Mouse (Mus musculus) fat pad, adult 2 months (tissue): Measurements from ENCODE around the gene AU022252.

Experiments
- DNase-seq: peaks from one replicate; pipeline ENCODE4 v3.0.0-alpha.2; 2011; ENCODE audit warnings: low read depth, low spot score; ENCODE audit errors: extremely low read depth

Gene AU022252

DNA sequence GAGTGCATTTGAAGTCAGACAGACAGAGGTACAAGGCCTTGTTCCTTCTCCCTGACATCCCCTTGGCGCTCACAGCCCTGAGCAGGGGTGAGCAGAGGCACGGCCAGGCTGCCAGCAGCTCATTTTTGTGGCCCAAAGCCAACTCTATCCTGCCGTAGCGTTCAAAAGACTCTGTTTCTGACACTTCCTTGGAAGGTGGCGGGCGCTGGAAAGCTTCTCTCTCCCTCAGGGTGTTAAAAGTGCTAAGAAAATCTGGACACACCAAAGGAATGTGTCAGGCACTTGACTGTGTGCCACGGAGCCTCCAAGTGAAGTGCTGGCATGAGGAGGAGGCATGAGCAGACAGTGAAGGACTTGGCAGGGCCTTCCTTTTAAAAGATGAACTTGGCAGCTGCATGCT is 13.0 kb upstream of the AU022252 start:
- peak; percentile 89 for DNase-seq

DNA sequence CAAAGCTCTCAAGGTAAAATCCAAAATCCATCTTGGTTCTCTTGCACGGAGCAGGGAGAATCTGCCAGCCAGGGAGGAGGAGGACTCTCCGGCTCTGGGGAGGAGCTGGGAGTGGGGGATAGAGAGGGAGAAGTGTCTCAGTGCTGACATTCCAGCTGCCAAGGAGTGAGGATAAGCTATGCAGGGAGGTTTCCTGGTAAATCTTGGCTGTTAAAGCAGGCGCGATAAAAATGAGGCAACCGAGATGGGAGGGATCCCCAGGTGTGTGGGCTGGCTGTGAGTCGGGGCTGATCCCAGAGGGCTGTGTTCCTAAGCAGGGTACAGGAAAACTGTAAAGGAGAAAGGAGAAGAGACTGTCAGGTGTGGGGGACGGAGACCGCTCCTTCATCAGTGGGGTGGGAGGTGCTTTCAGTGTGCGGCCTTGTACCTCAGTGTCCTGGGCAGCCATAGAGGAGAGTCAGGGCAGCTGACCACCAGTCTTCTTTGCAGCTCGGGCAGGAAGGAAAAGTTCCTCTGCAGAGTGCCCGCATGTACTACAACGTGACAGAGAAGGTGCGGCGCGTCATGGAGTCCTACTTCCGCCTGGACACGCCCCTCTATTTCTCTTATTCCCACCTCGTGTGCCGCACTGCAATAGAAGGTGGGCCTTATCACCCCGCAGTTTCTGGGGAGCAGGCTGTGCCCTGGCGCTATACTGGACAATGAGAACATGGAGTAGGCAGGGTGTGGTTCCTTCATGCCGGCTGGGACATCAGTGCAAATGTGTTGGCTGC is 12.1 kb upstream of the AU022252 start:
- DNase-seq = no peak

DNA sequence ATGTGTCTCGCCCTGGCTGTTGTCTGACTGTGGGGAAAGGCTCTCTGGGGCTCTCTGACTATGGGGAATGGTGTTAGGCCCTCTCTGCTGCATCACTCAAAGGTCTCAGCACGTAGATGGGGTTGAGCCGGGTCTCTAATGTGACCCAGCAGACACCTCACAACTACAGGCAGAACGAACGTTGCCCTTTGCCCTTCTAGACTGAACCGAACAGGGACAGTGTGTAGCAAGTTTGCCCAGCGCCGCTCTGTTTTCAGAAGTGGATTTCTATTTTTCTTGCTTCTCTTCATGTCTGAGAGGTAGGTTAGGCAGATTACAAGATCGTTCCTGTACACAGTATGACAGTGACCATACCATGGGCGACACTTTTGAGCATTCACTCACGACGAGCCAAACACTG is 10.1 kb upstream of the AU022252 start:
- DNase-seq = no peak

DNA sequence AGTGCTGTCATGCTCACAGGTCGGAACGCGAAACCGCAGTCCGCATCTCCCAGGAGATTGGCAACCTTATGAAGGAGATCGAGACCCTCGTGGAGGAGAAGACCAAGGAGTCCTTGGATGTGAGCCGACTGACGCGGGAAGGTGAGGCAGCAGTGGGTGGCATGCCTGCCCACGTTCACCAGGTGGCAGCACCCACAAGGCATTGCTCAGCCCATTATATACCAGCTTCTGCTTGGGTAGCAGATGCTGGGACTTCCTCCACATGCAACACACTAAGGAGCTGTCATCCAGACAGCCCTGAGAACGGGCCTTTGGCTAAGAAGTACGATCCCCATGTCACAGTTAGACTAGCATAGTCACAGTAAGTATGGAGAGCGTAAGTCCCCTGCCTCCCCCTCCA is 9.2 kb upstream of the AU022252 start:
- DNase-seq = no peak

DNA sequence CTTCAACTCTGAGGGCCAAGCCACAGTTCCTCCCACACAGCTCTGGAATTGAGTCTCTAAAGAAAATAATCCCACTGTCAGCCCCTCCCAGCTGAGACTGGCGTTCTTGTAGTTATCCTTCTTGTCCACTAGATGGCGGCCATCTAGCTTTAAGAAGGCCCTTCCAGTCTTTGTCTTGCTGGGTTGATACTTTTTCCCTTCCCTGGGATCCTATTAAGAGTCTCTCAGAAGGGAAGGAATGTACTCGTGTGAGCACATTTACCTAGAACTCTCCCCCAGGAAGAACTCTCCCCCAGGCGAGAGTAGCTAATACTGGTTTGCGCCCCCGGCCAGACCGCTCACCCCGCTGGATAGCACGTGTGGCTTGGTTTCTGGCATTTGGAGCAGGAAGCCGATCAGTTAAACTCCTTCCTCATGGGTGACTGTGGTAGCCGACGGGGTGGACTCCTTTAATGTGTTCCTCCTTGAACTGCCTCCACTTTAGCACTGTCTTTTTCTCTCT is 6.7 kb upstream of the AU022252 start:
- DNase-seq = no peak

DNA sequence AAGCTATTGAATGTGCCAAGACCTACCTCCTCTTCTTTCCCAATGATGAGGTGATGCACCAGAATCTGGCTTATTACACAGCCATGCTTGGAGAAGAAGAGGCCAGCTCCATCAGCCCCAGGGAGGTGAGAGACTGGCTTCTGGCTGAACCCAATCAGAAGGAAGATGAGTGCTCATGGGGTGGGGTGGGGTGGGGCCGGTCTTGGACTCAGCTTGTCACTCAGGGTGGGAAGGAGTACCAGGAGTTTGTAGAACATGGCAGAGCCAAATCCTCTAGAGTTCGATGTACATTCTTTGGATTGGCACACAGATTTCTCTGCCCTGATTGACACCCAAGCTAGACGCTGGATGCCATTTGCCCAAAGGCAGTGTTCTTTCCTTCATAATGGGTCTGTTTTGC is 6.1 kb upstream of the AU022252 start:
- no peak for DNase-seq

DNA sequence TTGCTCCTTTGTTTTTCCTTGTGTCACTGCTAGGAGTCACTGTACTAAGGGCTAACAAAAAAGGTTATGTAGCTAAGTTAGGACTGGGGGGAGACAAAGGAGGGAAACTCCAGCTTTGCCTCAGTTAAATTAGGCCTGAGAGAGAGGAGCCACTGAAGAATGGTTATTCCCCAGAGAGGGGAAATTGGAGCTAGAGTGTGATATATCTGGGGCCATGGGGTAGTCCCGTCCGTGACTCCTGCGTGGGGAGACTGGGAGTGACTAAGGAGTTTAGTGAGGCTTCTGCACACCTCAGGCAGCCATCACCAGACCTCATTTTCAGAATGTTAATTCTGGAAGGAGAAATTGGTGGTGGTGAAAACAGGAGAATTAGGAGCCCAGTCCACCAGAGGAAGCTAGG is 1.8 kb upstream of the AU022252 start:
- no peak for DNase-seq

DNA sequence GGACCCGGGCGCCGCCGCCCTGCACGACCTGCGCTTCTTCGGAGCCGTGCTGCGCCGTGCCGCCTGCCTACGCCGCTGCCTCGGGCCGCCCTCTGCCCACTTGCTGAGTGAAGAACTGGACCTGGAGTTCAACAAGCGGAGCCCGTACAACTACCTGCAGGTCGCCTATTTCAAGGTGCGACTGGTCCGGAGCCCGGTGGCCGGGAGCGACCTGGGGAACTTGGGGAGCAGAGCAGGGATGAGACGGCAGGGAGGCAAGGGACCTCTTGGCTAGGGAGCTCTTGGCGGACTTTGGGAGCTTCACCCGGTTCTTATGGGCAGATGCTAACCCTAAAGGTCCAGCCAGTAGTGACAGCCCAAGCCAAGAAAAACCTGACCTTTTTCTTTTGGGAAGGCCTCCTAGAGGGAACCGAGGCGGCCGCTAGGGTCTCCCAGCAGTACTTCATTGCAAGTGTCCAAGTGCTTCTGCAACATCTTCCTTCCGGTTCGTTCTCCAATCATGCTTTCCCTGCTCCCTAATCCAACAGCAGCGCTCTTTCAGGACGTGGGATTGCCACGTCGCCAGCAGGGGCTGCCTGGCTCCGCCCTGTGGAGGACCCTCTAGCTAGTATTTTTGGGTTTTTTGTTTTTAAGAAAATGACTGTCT is 867 bp upstream of the AU022252 start:
- DNase-seq = no peak

DNA sequence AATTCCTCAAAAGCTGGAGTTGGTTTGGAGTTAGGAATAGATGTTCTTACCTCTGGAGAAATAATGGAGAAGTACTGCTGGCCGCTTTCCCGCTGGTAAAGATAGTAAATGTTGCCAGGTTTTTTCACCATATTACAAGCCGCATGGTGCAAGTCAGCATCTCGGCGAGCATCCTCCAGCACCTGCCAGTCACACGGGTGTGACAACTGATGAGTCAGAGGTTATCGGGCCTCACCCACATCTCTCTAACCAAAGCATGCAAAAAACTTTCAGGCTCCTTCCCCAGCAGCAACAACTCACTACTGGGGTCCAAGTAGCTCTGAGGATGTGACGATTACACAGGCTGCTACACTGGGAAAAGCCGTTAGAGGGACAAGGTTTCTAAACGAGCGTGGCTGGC is 5.8 kb downstream of the AU022252 start:
- DNase-seq = no peak

DNA sequence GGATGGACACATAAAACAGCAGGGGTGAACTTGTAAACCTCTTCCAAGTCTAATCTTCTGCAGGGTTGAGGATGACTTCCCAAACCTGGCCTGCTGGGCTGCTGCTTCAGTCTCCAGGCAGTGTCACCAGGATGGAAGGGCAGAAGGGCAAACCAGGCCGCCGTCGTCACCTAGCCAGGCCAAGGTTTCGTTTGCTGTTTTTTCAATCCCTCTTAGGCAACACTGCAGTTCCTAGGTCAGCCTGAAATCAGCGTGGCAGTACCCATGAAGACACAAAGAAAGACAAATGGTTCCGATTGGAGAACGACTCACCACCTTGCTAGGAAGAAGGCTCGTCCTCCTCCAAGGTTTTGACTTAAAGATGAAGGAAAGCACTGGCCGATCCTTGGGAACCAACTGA is 6.8 kb downstream of the AU022252 start:
- no peak for DNase-seq

DNA sequence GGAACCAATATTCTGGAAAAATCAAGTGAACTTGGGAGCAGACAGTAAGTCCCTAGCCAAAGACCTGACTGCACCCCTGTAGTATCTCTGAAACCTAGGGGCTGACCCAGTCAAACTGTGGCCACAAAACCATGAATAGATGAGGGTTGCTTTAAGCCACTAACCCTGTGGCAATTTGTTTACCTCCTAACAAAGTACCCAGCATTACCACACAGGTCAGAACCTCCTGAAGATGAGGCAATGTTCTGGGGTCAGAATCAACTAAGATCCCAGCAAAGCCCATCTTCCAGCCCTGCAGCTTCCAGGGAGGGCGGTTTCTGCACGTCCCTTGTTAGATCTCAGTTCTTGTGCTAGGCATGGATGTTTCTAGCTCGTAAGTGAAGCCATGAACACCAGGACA is 8.0 kb downstream of the AU022252 start:
- DNase-seq = no peak

DNA sequence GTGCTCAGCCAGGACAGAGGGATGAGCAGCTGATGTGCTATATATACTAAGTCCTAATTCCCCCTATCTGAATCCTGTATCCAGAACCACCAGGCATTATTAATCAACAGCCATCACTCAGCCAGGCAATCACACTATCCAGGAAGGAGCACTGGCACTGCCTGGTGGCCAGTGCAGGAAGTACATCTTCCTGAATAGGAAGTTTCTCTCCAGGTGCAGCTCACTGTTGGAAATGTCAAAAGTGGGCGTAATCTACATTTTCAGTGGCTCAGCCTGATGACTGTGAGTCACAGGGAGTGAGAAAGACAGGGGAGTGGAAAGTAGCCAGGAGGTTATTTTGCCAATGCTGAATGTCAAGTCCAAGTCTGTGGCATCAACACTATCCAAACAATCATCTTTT is 8.8 kb downstream of the AU022252 start:
- DNase-seq = no peak

DNA sequence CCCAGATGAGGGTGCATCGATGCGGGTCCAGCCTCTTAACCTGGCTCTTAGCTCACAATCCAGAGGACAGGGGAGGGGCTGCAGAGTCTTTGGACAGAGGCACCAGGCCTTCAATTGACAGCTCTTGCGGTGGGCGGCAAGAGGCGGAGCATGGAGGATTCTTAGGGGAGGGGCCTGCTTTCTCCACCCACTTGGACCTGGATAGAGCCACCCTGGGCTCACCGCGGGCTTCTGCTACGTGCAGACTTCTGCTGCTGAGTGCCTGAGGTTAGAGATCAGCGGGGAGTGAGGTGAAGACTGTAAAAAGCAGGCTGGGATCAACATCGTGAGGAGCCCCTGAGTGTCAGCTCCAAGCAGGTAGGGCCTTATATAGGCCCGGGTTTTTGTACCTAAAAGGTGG is 14.3 kb downstream of the AU022252 start, which contains the start of gene Tmem269:
Gene Tmem269, minus strand, starts transcription at position 49 of the 400 bp plus-strand sequence.
- no peak for DNase-seq

DNA sequence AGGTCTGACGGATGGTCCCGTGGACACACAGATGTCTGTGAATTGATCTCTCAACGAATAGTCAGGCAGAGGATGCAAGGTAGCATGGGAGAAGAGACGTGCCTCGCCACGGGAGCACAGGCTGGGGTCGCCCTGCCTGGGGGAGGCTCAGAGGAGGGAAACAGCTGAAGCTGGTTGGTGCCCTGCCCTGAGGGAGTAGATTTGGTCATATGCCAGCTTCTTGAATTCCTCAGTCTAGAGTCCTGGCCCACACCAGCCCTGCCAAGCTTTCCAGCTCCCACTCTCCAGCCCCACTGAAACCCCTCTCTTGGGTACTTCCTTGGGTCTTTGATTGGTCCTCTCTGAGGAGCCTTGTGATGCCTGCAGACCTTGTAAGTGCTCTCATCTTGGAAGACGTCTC is 15.8 kb downstream of the AU022252 start:
- no peak for DNase-seq

DNA sequence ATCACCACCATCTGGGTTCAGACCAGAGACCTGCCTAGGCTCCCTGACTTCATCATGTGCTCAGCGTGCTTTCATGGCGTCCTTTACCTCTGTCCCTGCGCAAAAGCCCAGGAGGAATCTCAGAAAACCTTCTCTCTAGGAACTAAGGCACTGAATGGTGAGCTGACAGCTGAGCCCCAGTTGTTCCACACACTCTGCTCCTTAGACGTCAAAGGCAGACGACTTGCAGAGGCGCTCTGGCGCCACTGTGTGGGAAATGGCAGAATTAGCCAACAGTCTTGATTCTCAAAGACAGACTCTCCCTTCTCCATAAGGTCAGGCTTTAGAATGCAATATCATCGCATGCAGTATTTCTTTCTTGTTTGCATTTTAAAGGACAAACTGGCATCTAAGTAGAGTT is 27.8 kb downstream of the AU022252 start:
- no peak for DNase-seq

DNA sequence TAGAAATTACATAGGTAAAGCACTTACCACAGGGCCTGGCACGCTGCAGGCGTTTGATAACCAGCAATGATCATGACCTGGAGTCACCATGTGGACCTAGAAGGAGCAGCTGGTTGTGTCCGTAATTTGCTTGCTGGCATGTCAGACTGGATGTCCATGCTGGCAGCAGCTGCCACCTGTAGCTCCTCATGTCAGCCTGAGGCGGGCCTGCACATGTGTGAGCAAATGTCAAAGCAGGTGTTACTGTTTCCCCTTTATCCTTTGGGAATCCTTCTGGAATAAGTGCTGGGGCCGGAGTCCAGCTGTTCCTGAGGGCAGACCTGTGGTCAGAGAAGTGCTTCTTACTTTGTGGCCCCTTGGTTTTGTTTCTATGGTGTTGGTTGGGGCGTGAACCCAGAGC is 34.4 kb downstream of the AU022252 start:
- no peak for DNase-seq

DNA sequence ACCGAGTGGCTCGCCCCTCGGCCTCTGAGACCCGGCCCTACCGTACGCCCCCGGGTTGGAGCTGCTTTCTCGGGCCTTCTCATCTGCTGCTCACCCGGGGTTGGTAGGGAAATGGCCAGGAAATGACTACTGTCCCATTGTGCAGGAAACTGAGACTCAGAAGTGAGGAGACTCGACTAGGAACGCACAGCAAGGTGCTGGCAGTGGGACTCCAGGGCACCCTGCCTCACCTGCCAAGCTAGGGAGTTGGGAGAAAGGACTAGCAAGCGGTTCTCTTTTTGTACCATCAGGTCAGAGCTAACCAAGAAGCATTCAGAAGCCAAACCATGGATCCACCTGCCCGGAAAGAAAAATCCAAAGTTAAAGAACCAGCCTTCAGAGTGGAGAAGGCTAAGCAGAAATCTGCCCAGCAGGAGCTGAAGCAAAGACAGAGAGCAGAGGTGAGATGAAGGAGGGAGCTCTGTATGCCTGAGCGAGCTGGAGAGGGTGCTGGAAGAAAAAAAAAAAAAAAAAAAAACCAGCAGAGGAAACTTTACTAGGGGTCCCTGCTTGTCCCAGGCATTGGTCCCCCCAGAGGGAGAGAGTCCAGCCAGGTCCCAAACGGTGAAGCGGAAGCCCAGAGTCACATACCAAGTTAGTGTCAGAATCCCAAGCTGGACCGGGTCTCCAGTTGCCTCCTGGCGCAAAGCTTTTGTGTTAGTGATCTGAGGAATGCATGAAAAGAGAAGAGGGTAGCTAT is 36.8 kb downstream of the AU022252 start:
- DNase-seq = no peak

DNA sequence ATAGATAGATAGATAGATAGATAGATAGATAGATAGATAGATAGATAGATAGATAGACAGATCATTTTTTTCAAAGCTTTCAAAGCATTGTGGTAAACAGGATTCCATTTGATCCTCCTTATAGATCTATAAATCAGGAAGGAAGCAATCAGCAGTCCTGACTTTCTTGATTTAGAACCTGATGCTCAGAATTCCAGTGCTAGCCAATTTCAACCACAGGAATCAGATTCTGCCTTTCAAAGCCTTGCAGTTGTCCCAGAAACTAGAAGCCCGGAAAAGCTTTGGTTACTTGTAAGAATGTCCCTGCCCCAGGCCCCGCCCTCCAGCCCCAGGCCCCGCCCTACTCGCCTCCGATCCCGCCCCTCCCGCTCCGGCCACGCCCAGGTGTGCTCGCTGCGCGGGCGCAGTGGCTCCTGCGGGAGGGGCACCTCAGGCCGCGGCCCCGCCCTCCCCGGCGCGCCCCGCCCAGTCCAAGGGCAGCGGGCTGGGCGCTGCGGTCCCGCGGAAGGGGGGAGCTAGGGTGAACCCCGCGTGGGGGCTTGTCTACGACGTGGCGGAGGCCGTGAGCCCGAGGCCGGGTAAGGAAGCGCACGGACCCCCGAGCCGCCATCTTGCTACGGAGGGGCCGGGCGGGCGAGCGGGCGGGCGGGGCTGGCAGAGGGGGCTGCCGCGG is 37.5 kb downstream of the AU022252 start, which contains the start of gene Svbp:
Gene Svbp, plus strand, starts transcription at position 398 of the 673 bp plus-strand sequence.
- no peak for DNase-seq

DNA sequence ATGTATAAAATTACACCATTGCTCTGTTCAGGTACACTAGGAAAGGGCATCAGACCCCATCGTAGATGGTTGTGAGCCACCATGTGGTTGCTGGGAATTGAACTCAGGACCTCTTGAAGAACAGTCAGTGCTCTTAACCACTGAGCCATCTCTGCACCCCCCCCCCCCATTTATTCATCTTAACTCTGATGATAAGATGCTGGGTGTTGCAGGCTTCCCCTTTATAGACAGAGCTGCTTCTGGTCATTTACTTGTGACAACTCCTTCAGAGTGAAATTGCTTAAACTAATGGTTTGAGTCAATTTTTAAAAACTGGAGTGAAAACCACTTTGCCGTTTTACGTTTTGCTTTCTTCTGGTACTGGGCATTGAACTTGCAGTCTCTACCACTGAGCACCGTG is 39.8 kb downstream of the AU022252 start:
- DNase-seq = no peak

DNA sequence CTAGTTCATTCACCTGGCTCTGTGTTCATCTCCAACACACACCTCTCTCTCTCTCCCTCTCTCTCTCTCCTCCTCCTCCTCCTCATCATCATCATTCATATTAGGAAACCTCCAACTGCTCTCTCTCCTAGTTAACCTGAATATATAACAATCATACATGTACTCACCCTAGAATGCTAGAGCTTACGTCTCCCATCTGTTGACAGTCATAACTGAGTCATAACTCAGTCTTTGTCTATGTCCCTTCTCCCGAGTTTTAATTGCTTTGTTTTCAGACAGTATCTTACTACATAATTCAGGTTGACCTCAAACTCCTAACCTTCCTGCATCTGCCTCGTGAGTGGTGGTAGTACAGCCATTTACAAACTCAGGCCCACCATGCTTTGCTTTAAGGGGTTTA is 41.2 kb downstream of the AU022252 start:
- DNase-seq = no peak

DNA sequence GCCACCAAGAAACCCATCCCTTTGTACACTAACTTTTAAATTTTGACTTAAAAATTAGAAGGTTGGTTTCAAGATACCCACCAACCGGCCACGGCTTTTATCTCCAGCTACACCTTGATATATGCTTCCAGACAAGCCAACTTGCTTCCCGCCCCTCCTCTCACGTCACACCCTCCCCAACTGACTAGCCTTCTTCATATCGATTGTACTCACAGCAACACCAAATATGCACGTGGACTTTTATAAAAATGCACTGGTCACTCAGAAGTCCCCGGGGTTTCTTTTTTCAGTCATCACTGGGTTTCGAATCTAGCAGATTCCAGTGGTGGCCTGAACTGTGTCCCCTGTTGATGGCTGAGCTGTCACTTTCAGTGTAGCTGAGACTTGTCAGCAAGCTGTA is 41.9 kb downstream of the AU022252 start:
- no peak for DNase-seq
